Mouse (Mus musculus) hindbrain, embryonic 14.5 days (tissue): Measurements from ENCODE around the gene Aatf. TPM values are rescaled to one million over a fixed set of nuclear protein-coding genes. Genes with fewer than 3 reads are reported as not detected.

ENCODE experiments used
- ATAC-seq: fragments of 200-750 bp; cut with Nextera tagmentation; 2 replicates; pipeline ENCODE4 v1.8.0; 2017; ENCODE audit warnings: moderate number of reproducible peaks, mild to moderate bottlenecking, moderate TSS enrichment, moderate library complexity; ENCODE audit not compliant: low FRiP score
- DNase-seq: peaks from one replicate; pipeline ENCODE4 v3.0.0-alpha.2; 2015; ENCODE audit warnings: low spot score
- H3K27ac ChIP-seq: fragments of 300-500 bp; sonication (generic); 2 replicates; pipeline ENCODE4 v1.5.1; 2014; ENCODE audit warnings: mild to moderate bottlenecking, moderate library complexity
- H3K27me3 ChIP-seq: fragments of 300-500 bp; sonication (generic); 2 replicates; pipeline ENCODE4 v1.6.1; 2014; ENCODE audit warnings: mild to moderate bottlenecking, low read length, mixed read lengths; ENCODE audit not compliant: control insufficient read depth, insufficient read depth
- H3K36me3 ChIP-seq: fragments of 300-500 bp; sonication (generic); replicated peaks from 2 replicates; pipeline ENCODE4 v1.6.1; 2014; ENCODE audit not compliant: control insufficient read depth, insufficient read depth
- H3K4me1 ChIP-seq: fragments of 300-500 bp; sonication (generic); replicated peaks from 2 replicates; pipeline ENCODE4 v1.6.1; 2014; ENCODE audit warnings: antibody characterized with exemption, low read length, mixed read lengths; ENCODE audit not compliant: control insufficient read depth, insufficient read depth
- H3K4me2 ChIP-seq: fragments of 300-500 bp; sonication (generic); replicated peaks from 2 replicates; pipeline ENCODE4 v1.6.1; 2014; ENCODE audit warnings: mild to moderate bottlenecking, moderate library complexity
- H3K4me3 ChIP-seq: fragments of 300-500 bp; sonication (generic); replicated peaks from 2 replicates; pipeline ENCODE4 v1.5.1; 2014; ENCODE audit warnings: mild to moderate bottlenecking, low read length
- H3K9ac ChIP-seq: fragments of 300-500 bp; sonication (generic); 2 replicates; pipeline ENCODE4 v1.6.1; 2014
- H3K9me3 ChIP-seq: fragments of 300-500 bp; sonication (generic); 2 replicates; pipeline ENCODE4 v1.6.1; 2016; ENCODE audit warnings: low read length; ENCODE audit not compliant: control insufficient read depth
- WGBS: fragments of 180-500 bp; shearing (Covaris S2); extraction: QIAGEN DNeasy Blood & Tissue Kit; methylation state at CpG from one replicate; pipeline ENCODE4 v1.1.7; 2014; 5-methylcytosine and 5-hydroxymethylcytosine counted together
- polyA plus RNA-seq: library from polyadenylated mRNA; unstranded; fragments of >200 nt; fragmentation: Nextera tagmentation; extraction: Ambion mirVana; gene quantifications from 2 replicates; pipeline ENCODE4 v1.2.1, GENCODE M21; 2014

Aatf gene
- polyA plus RNA-seq: 44.5 and 45.3 TPM in 2 replicates

DNA sequence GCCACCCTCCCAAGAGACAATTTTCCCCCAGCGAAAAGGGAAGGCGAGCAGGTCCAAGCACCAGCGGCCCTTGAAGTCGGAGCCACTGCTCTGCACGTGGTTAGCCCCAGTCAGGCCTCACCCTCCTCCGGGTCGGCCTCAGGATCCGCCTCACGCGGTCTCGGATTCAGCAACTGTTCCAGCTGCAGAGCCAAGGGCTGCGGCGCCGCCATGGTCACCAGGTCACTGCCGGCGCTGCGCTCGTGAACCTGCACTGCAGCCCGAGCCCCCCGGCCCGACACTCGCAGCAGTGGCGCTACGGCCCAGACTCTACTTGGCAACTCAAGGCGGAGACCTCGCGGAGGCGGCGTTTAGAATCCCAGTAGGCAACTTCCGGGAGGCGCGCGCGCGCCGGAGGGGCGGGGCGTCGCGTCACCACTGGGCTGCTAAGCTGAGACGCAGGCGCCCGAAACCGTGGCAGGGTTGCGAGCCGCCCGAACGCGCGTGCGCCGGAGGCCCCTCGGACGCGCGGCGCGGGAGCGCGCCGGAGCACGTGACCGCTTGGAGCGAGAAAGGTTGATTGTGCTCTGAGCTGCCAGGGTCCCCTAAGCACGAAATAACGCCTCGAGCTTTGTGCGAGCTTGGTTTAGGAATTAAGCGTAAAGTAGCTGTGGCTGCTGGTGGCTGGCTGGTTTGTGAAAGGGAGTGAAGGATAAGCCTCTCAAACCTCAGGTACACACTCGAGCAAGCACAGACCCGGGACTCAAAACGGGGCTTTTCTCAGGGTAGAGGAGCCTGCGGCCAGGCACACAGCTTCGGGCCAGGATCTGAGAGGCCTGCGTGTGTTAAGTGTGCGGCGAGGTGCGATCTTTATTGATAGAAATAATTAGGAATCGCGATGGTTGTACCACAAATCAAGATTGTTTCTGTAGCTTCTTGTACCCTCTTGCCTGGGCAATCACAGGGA lies at the start of gene Aatf:
Gene Aatf (minus strand): TSS at position 352 of the 946 bp plus-strand sequence.
- Histone ChIP-seq H3K9me3 (no peaks in the 10 kb centered on the region), H3K9ac (peak within 1 kb of the TSS; percentile 79), H3K4me2 (peak within 1 kb of the TSS; percentile 70), H3K4me1 (peaks cover 18% of the 10 kb centered on the region), H3K27me3 (peaks cover 39% of the 10 kb centered on the region), H3K4me3 (peak within 1 kb of the TSS; percentile 69), H3K36me3 (peaks cover 24% of the 10 kb centered on the region), H3K27ac (peak within 1 kb of the TSS; percentile 93)
- ATAC-seq (peak; percentile 98), DNase-seq (peak; percentile 99)
- under 1% methylated on average over 80 of the region's 80 CpGs for WGBS

DNA sequence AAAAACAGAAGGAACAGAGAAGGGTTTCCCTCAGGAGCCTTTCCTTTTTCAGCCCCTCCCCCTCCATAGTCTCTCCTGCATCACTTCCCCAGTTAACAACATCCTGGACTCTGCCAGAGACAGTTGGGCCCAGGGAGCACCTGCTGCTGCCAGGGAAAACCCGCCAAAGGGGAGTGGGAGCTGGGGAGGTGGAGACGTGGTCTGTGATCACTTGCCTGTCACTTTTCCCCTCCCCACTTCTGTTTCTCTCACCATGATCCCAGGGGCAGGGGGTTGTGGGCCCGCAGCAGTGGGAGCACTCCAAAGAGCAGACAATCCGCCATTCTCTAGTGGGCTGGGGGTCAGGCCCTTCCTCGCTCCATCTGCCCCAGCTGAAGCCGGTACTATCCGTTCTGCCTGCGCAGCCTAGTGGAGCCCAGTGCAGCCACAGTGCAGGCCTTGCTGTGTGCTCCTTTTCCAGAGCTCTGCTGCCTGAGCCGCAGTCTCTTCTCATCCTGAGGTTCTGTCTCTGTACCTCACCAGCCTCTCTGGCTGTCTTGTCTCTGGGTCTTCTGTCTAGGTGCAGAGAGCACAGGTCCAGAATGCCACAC lies 49.5 kb upstream of the Aatf start:
- Histone ChIP-seq H3K9me3 (no peaks in the 10 kb centered on the region), H3K27ac (peak overlapping the region; percentile 40; the same call in 1 of the 2 replicates), H3K4me2 (no peak overlapping the region), H3K9ac (0 out of 2 replicates have a peak overlapping the region, but pooled peaks have one; percentile 0), H3K4me1 (peaks cover 19% of the 10 kb centered on the region), H3K36me3 (no peaks in the 10 kb centered on the region), H3K27me3 (no peaks in the 10 kb centered on the region), H3K4me3 (no peak overlapping the region)
- ATAC-seq (no peak; the same call in 1 of the 2 replicates), DNase-seq (no peak)
- WGBS: 10% methylated on average over 9 of the region's 9 CpGs

DNA sequence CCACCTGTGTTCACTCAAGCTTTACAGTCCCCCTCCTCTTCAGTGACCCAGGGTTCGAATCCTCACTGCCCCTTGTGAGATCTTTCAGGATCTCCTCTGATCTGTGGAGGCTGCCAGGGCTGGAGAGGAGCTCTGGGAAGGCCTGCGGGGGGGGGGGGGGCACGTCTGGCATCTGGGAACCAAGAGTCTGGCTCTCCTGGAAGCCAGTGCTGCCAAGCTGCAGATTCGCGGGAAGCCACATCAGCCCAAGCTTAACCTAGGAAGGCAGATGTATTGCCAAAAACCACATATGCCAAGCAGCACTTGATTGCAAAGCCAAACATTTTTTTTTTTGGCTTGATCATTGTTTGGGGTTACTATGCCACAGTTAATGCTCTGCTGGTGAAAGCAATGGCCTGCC lies 48.2 kb upstream of the Aatf start:
- Histone ChIP-seq H3K4me1 (peaks cover 11% of the 10 kb centered on the region), H3K4me3 (no peak overlapping the region), H3K4me2 (no peak overlapping the region), H3K27ac (no peak overlapping the region), H3K9me3 (no peaks in the 10 kb centered on the region), H3K27me3 (no peaks in the 10 kb centered on the region), H3K9ac (no peak overlapping the region), H3K36me3 (no peaks in the 10 kb centered on the region)
- ATAC-seq (no peak), DNase-seq (no peak)
- WGBS: 69% methylated on average over 5 of the region's 5 CpGs

DNA sequence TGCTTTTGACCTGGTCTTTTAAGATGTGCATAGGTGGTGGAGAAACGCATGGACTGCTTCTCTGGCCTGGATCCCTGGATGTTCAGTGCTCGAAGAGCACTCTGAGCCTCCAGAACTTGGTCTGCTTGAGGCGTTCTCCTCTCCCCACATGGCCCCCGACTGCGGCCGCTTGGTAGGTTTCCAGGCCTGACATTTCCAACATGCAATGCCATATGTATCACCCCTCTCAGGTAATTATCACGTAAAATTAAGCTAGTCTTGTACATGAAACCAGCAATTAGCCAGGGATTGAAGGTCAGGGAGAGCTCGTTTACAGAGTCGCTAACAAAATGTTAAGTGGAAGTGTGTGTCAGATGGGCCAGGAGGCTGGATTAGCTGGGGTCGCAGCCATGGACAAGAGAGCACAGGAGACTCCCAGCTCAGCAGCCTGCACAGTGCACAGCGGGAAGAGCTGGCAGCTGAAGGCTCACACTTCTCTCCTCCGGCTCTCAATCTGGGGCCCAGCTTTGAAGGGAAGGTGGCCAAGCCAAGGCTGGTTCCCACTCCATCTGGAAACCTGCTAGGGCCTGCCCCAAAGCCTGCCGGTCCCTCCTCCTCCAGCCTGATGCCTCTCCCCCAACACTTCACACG lies 40.6 kb upstream of the Aatf start:
- H3K36me3 ChIP-seq: no peaks in the 10 kb centered on the region
- DNase-seq: no peak
- no peak overlapping the region for H3K9ac ChIP-seq
- H3K27me3 ChIP-seq: no peaks in the 10 kb centered on the region
- H3K27ac ChIP-seq: no peak overlapping the region
- no peak overlapping the region for H3K4me2 ChIP-seq
- H3K9me3 ChIP-seq: no peaks in the 10 kb centered on the region
- no peaks in the 10 kb centered on the region for H3K4me1 ChIP-seq
- no peak for ATAC-seq
- no peak overlapping the region for H3K4me3 ChIP-seq
- WGBS: 72% methylated on average over 14 of the region's 14 CpGs

DNA sequence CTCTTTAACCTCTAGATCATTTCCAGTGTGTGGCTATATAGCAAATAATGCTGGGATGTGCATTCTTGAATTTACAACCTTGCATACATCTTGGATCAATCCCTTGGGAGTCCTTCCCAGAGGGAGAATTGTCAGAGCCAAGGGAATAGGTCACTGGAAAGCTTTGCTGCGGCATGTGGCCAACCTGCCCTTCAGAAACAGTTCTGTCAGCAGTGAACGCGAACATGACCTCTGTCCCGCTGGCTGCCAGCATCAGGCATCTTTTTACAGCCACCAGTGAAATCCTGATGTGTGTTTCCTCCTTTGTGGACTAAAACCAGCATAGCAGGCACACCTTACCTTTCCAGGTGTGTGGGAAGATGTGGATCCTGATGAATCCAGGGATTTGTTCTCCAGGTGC lies 38.0 kb upstream of the Aatf start:
- no peaks in the 10 kb centered on the region for H3K36me3 ChIP-seq
- H3K4me2 ChIP-seq: no peak overlapping the region
- H3K27me3 ChIP-seq: 0 out of 2 replicates have a peak, but pooled peaks cover under 1% of the 10 kb centered on the region
- H3K27ac ChIP-seq: no peak overlapping the region
- DNase-seq (no peak), ATAC-seq (no peak)
- no peaks in the 10 kb centered on the region for H3K9me3 ChIP-seq
- no peak overlapping the region for H3K9ac ChIP-seq
- H3K4me1 ChIP-seq: no peaks in the 10 kb centered on the region
- 88% methylated on average over 4 of the region's 4 CpGs for WGBS
- H3K4me3 ChIP-seq: no peak overlapping the region

DNA sequence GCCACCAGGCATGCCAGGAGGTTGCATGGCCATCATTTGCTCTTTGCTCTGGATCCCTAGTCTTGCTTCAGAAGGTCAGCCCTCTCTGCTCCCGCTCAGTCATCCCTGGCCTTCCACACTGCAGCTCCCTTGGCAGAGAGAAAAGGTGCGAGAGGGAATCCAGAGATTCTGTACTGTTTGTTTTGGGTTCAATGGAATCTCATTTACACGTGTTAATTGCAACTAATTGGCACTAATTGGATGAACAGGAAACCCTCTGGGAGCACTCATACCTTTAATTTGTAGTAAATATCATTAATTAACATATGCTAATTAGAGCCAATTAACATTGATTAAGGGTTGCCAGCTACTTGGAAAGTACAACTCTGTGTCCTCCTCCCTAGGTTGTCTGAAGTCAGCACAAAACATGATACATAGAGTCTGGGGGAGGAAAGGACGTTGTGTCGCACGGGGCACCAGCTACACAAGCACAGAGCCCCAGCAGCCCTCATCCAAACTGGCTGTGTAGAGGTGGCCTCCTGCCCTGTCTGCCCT lies 36.0 kb upstream of the Aatf start:
- Histone ChIP-seq H3K36me3 (no peaks in the 10 kb centered on the region), H3K4me3 (no peak overlapping the region), H3K9ac (no peak overlapping the region), H3K4me1 (no peaks in the 10 kb centered on the region), H3K27me3 (0 out of 2 replicates have a peak, but pooled peaks cover 4% of the 10 kb centered on the region), H3K4me2 (no peak overlapping the region), H3K27ac (no peak overlapping the region), H3K9me3 (no peaks in the 10 kb centered on the region)
- 50% methylated on average over 6 of the region's 6 CpGs for WGBS
- ATAC-seq (no peak), DNase-seq (no peak)

DNA sequence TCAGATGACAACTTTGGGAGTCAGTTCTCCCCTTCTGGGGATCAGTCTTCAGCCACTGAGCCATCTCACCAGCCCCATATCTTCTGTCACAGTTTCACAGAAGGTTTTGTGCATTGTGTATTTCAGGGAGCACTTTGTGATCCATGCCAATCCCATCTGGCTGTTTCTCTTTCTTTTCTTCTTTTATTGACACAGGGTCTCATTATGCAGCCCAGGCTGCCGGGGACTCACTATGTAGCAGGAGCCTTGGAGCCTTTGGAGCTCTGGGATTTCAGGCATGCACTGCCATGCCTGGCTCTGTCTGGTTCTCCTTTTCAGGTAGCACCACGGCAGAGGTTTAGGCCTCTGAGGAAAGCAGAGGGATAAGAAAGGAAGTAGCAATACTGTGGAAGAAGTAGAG lies 35.0 kb upstream of the Aatf start:
- WGBS: 33% methylated on average over 2 of the region's 2 CpGs
- Histone ChIP-seq H3K4me2 (no peak overlapping the region), H3K9ac (no peak overlapping the region), H3K9me3 (no peaks in the 10 kb centered on the region), H3K4me3 (no peak overlapping the region), H3K27me3 (0 out of 2 replicates have a peak, but pooled peaks cover 4% of the 10 kb centered on the region), H3K4me1 (no peaks in the 10 kb centered on the region), H3K27ac (no peak overlapping the region), H3K36me3 (no peaks in the 10 kb centered on the region)
- DNase-seq: no peak
- no peak for ATAC-seq

DNA sequence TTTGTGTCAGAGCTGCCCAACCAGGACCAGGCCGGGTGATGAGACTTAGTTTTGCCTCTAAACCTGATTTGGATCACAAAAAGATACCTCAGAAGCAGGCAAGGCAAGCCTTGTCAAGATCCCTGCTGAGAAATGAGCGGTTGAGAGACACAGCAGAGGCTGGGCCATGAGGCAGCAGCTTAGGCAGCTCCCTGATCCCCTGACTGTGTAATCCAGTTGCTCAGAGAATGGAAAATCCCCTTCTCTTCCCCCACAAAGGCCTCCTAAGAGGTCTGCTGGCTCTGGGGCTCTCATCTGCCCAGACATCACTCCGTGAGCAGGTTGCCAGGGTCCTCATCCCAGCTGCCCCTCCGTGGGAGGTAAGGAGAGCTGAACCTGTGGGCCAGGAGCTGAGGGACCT lies 26.7 kb upstream of the Aatf start:
- no peak overlapping the region for H3K4me2 ChIP-seq
- no peaks in the 10 kb centered on the region for H3K9me3 ChIP-seq
- 0 out of 2 replicates have a peak, but pooled peaks cover 2% of the 10 kb centered on the region for H3K27me3 ChIP-seq
- H3K9ac ChIP-seq: no peak overlapping the region
- H3K27ac ChIP-seq: no peak overlapping the region
- WGBS: 5% methylated on average over 4 of the region's 4 CpGs
- no peak overlapping the region for H3K4me3 ChIP-seq
- H3K4me1 ChIP-seq: no peaks in the 10 kb centered on the region
- DNase-seq (no peak), ATAC-seq (no peak)
- H3K36me3 ChIP-seq: peaks cover 27% of the 10 kb centered on the region; the same call in 1 of the 2 replicates
